Mouse (Mus musculus) urinary bladder, postnatal 0 days (tissue): ENCODE results near the gene Acrbp. TPM values are rescaled to one million over a fixed set of nuclear protein-coding genes. Genes with fewer than 3 reads are reported as not detected.

Experiments used
- microRNA-seq: library from miRNA; unstranded; fragments of <30 nt; microRNA quantifications from one replicate; pipeline ENCODE4, GENCODE M21; 2016
- polyA plus RNA-seq: library from polyadenylated mRNA; unstranded; fragments of >200 nt; fragmentation: Nextera tagmentation; extraction: Ambion mirVana; gene quantifications from 2 replicates; pipeline ENCODE4 v1.2.1, GENCODE M21; 2015

Acrbp gene
- 2.3 and 3.2 TPM in 2 replicates for polyA plus RNA-seq

DNA sequence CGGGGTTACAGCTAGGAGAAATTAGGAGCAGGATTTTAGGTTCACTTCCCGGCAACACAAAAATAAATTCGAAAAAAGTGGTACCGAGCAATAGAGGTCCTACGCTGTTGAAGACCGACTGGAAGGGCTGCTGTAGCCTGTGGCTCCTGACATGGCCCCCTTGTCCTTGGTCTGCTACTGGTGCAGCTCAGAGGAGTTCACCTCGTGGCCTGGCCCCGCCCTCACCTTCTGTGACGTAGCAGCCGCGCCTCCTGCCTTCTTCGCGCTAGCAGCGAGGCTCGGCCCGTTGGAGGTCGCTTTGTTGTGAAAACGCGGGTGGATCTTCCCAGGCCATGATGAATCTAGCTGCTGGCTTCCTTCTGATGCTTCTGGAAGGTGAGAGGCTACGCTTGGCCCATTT, at the start of gene Acrbp:
TSS of gene Acrbp (plus strand) at position 12 of the 400 bp plus-strand sequence.

DNA sequence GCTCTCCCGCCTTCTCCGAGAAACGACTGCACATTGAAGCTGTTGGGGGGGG, 40.5 kb upstream of the Acrbp start, which contains the start of gene Zfp384:
TSS of gene Zfp384 (plus strand) at position 17 of the 52 bp plus-strand sequence.

DNA sequence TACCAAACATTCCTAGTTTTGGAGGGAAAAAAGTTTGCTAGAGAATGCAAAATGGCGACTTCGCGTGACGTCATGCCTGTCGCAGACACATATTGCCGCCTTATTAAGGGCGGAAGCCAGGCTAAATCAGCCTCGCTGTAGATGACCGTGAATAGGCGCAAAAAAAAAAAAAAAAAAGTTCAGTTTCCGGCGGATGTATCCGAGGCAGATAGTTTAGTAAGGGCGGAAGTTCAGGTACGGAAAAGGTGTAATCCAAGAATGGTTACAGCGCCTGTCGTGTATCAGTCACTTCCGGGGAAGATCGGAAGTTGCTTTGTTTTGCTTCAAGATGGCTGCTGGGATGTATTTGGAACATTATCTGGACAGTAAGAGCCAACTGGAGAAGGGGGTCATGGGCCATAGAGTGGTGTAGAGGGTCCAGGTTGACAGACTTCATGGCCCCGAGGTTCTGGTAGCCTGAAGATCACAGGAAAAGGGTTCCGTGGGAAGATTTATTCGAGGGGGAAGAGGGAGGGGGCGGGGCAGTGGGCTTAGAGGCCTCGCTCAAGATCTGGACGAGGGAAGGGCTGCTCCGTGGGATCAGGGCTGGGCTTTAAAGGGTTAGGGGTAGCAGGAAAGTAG, 9.8 kb upstream of the Acrbp start, which contains the start of gene Ing4:
TSS of gene Ing4 (plus strand) at position 228 of the 621 bp plus-strand sequence.

DNA sequence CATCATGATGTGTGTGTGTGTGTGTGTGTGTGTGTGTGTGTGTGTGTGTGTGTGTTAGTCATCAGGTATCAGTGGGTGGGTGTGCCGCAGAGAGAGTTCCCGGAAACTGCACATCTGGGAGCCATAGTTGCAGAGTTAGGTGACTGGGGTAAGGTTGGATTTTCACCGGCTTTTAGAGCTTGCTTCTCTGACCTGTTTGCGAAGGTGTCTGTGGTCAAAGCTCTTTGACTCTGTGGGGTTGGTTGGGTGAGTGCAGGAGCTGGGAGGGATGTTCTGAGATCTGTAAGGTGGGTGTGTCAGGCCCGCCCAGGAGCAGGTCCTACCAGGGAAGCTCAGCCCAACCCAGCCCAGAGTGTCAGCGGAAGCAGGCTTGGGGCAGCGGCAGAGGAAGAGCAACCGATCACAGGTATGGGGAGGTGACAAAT, 18.1 kb downstream of the Acrbp start, which contains the start of gene Lpar5:
TSS of gene Lpar5 (plus strand) at position 350 of the 425 bp plus-strand sequence.

DNA sequence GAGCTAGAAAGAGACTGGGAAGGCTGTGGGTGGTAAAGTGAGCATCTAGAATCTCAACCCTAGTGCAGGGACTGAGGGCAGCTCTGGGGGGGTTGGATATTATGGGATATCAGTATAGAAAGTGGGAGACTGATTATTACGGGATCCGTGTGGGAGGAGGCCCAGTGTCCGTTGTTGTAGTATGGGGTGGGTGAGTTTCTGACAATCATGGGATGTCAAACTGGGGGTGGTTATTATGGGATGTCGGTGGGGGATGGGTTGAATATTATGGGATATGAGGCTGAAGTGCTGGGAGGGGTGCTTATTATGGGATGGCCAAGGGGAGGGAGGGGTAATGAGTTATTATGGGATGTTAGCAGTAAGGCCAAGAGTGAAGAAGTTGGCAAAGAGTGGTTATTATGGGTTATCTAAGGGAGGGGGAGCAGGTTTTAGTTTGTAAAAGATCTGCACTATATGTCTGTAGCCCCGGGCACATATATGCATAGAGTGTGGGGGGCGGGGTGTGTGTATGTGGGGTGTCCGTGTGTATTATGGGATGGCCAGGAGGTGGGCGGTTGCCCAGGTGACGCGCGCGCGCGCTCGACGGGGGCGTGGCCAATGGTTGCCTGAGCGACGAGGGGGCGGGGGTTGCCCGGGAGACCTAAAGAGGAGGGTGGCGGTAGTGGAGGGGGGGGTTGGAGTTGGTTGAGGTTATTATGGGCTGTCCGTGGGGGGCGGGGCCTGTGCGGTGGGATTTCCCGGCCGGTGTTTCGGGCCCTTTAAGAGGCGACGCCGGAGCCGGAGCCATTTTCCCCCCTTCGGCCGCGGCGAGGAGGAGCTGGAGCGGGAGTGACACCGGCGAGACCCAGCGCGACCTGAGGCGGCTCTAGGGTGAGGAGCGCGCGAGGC, 46.1 kb downstream of the Acrbp start, which contains the start of gene Chd4:
TSS of gene Chd4 (plus strand) at position 591 of the 888 bp plus-strand sequence.

Small RNAs within 50 kb of the gene (microRNA-seq; reads per million reads assigned to microRNA genes)
- gene Mir7045: not detected

Other genes starting within 250 kb of the Acrbp start
- 11.7 and 16.0 TPM in 2 replicates for gene Spsb2, start 241.0 kb upstream of the Acrbp start, polyA plus RNA-seq
- 393 and 456 TPM in 2 replicates for gene Tpi1, start 235.4 kb upstream of the Acrbp start, polyA plus RNA-seq
- 71.7 and 72.1 TPM in 2 replicates for gene Usp5, start 220.2 kb upstream of the Acrbp start, polyA plus RNA-seq
- 32.7 and 43.3 TPM in 2 replicates for gene Cdca3, start 220.1 kb upstream of the Acrbp start, polyA plus RNA-seq
- 0.20 TPM in 1 of 2 replicates, not detected in the other for gene Gnb3, start 209.4 kb upstream of the Acrbp start, polyA plus RNA-seq
- gene P3h3, start 191.9 kb upstream of the Acrbp start, polyA plus RNA-seq: 16.1 and 16.6 TPM in 2 replicates
- gene Gpr162, start 185.7 kb upstream of the Acrbp start, polyA plus RNA-seq: 0.66 and 0.69 TPM in 2 replicates
- gene Cd4, start 161.5 kb upstream of the Acrbp start, polyA plus RNA-seq: 0.10 and 0.42 TPM in 2 replicates
- gene Lag3, start 138.0 kb upstream of the Acrbp start, polyA plus RNA-seq: 0.55 and 0.60 TPM in 2 replicates
- gene Ptms, start 129.6 kb upstream of the Acrbp start, polyA plus RNA-seq: 340 and 360 TPM in 2 replicates
- gene Mlf2, start 118.3 kb upstream of the Acrbp start, polyA plus RNA-seq: 285 and 313 TPM in 2 replicates
- gene Cops7a, start 84.2 kb upstream of the Acrbp start, polyA plus RNA-seq: 106 and 122 TPM in 2 replicates
- 7.8 and 10.2 TPM in 2 replicates for gene Pianp, start 53.0 kb upstream of the Acrbp start, polyA plus RNA-seq
- 6.0 and 6.6 TPM in 2 replicates for gene Zfp384, start 40.5 kb upstream of the Acrbp start, polyA plus RNA-seq
- 59.9 and 71.5 TPM in 2 replicates for gene Ing4, start 9.9 kb upstream of the Acrbp start, polyA plus RNA-seq
- gene Lpar5, start 18.2 kb downstream of the Acrbp start, polyA plus RNA-seq: 2.4 and 3.2 TPM in 2 replicates
- 31.8 and 32.9 TPM in 2 replicates for gene Chd4, start 46.3 kb downstream of the Acrbp start, polyA plus RNA-seq
- gene Nop2, start 82.2 kb downstream of the Acrbp start, polyA plus RNA-seq: 31.6 and 32.2 TPM in 2 replicates
- gene Iffo1, start 95.6 kb downstream of the Acrbp start, polyA plus RNA-seq: 6.4 and 7.9 TPM in 2 replicates
- gene Gapdh, start 116.8 kb downstream of the Acrbp start, polyA plus RNA-seq: 1,713 and 1,923 TPM in 2 replicates
- gene Ncapd2, start 142.0 kb downstream of the Acrbp start, polyA plus RNA-seq: 13.4 and 20.9 TPM in 2 replicates
- gene Mrpl51, start 142.1 kb downstream of the Acrbp start, polyA plus RNA-seq: 189 and 192 TPM in 2 replicates
- gene Vamp1, start 165.9 kb downstream of the Acrbp start, polyA plus RNA-seq: 2.8 and 3.3 TPM in 2 replicates
- gene Tapbpl, start 182.2 kb downstream of the Acrbp start, polyA plus RNA-seq: 8.8 and 9.1 TPM in 2 replicates
- 1.2 and 1.3 TPM in 2 replicates for gene Cd27, start 187.3 kb downstream of the Acrbp start, polyA plus RNA-seq
- 0.26 and 0.28 TPM in 2 replicates for gene Tuba3a, start 236.4 kb downstream of the Acrbp start, polyA plus RNA-seq